Mouse (Mus musculus): ENCODE data around the gene Adamtsl1. TPM values are rescaled to one million over a fixed set of nuclear protein-coding genes. Genes with fewer than 3 reads are reported as not detected.

The Adamtsl1 gene
- polyA plus RNA-seq (2015; fragmentation: Nextera tagmentation; extraction: Ambion mirVana) = 7.7 and 8.5 TPM in 2 replicates

- peak within 1 kb of the TSS; percentile 45 for H3K4me3 ChIP-seq (replicated peaks)
- no peaks in the 10 kb centered on the region for H3K9me3 ChIP-seq
- H3K4me1 ChIP-seq (replicated peaks) = peaks cover 13% of the 10 kb centered on the region
- peak; percentile 39 for ATAC-seq
- H3K4me2 ChIP-seq (replicated peaks) = peak within 1 kb of the TSS; percentile 96
- peak within 1 kb of the TSS; percentile 15; the same call in 1 of the 2 replicates for H3K9ac ChIP-seq
- no peak within 1 kb of the TSS for H3K27ac ChIP-seq
- WGBS = 3% methylated on average over 9 of the region's 9 CpGs
- H3K36me3 ChIP-seq = no peaks in the 10 kb centered on the region
- H3K27me3 ChIP-seq (replicated peaks) = no peaks in the 10 kb centered on the region
Observed at GRCm38 (mm10) chr4:85513792-85514191, at the start of gene Adamtsl1. TSS of gene Adamtsl1 (plus strand) at chr4:85514172.

DNA sequence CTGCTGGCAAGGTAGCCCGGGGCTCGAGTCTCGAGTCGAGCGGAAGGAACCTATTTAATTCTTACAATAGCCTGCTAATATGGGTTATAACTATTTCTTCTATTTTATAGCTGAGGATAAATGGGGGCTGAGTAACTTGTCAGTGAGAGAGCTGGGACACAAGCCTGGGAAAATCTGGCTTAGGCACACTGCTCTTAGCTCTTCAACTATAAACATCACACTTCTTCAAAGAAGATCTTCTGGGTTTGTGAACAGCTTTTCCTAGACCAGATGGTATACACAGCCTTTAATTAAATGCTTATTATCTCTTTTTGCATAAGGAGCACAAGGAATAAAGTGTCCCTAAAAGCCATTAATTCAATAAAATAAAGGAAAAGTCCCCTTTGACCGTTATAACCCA, 30.4 kb upstream of the Adamtsl1 start:
- Histone ChIP-seq H3K4me1 (replicated peaks) (no peaks in the 10 kb centered on the region), H3K27ac (no peak overlapping the region), H3K4me2 (replicated peaks) (no peak overlapping the region), H3K27me3 (replicated peaks) (no peaks in the 10 kb centered on the region), H3K4me3 (replicated peaks) (no peak overlapping the region), H3K9me3 (no peaks in the 10 kb centered on the region), H3K9ac (no peak overlapping the region), H3K36me3 (no peaks in the 10 kb centered on the region)
- ATAC-seq = no peak
- 91% methylated on average over 6 of the region's 6 CpGs for WGBS

DNA sequence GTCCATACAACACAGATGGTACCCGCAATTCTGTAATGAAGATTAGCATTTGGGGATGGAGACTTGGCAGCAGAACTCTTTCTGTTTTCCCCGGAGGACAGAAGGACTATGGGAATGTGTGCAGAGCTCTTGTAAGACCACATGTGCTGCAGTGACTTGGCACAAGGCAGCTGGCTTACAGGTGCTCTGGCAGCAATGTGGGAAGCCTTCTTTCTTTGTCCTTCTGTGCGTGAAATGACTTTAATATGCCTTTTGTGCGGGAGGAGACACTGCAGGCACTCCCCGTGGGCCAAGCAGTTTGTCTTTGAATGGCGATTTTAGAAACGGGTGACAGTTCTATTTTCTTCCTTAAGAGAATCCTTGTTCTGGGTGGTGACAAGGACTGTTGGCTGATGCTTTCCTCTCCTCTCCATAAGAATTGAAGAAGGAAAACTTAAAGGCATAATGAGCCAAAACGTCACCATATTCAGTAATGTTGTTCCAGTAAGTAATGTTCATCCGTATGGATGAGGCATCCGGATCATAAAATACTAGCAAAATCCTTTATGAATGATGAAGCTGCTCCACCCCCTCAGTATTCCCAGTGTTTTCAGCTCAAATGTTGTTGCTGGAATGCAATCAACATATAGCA, 27.5 kb upstream of the Adamtsl1 start:
- no peaks in the 10 kb centered on the region for H3K36me3 ChIP-seq
- H3K9me3 ChIP-seq = no peaks in the 10 kb centered on the region
- no peaks in the 10 kb centered on the region for H3K27me3 ChIP-seq (replicated peaks)
- ATAC-seq = no peak
- 87% methylated on average over 10 of the region's 10 CpGs for WGBS
- no peaks in the 10 kb centered on the region for H3K4me1 ChIP-seq (replicated peaks)
- no peak overlapping the region for H3K9ac ChIP-seq
- H3K4me2 ChIP-seq (replicated peaks) = no peak overlapping the region
- H3K4me3 ChIP-seq (replicated peaks) = no peak overlapping the region
- no peak overlapping the region for H3K27ac ChIP-seq

GRCm38 (mm10) chr4:85505718-85506117, 8.3 kb upstream of the Adamtsl1 start:
- no peaks in the 10 kb centered on the region for H3K27me3 ChIP-seq (replicated peaks)
- no peak overlapping the region for H3K4me3 ChIP-seq (replicated peaks)
- H3K4me2 ChIP-seq (replicated peaks) = no peak overlapping the region
- no peaks in the 10 kb centered on the region for H3K4me1 ChIP-seq (replicated peaks)
- WGBS = 62% methylated on average over 3 of the region's 3 CpGs
- no peak overlapping the region for H3K27ac ChIP-seq
- H3K9me3 ChIP-seq = no peaks in the 10 kb centered on the region
- no peaks in the 10 kb centered on the region for H3K36me3 ChIP-seq
- ATAC-seq = no peak
- no peak overlapping the region for H3K9ac ChIP-seq

GRCm38 (mm10) chr4:85506976-85507375, 7.0 kb upstream of the Adamtsl1 start:
- Histone ChIP-seq H3K36me3 (no peaks in the 10 kb centered on the region), H3K4me2 (replicated peaks) (no peak overlapping the region), H3K4me1 (replicated peaks) (no peaks in the 10 kb centered on the region), H3K27me3 (replicated peaks) (no peaks in the 10 kb centered on the region), H3K27ac (no peak overlapping the region), H3K9me3 (no peaks in the 10 kb centered on the region), H3K9ac (no peak overlapping the region), H3K4me3 (replicated peaks) (no peak overlapping the region)
- no peak for ATAC-seq
- 55% methylated on average over 2 of the region's 2 CpGs for WGBS

GRCm38 (mm10) chr4:85507491-85507890, 6.5 kb upstream of the Adamtsl1 start:
- Histone ChIP-seq H3K36me3 (no peaks in the 10 kb centered on the region), H3K27ac (no peak overlapping the region), H3K4me1 (replicated peaks) (no peaks in the 10 kb centered on the region), H3K9ac (no peak overlapping the region), H3K4me2 (replicated peaks) (no peak overlapping the region), H3K9me3 (no peaks in the 10 kb centered on the region), H3K4me3 (replicated peaks) (no peak overlapping the region), H3K27me3 (replicated peaks) (no peaks in the 10 kb centered on the region)
- no peak for ATAC-seq
- 41% methylated on average over 5 of the region's 5 CpGs for WGBS

DNA sequence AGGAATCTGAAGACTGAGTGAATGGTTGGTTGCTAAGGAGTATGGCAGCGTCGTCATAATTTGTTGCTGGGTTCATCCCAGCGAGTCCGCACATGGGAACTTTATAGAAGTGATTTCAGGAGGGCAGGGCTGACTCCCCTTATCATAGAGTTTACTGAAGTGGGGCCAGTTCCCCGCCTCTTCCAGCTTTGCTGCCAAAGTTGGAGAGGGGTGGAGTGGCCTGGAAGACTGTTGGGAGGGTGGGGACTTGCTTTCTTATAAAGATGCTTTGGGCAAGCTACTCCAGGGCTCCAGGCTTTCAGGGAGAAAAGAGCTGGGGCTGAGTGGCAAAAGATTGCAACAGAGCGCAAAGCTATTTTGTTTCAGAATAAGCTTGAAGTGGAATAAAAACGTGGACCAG, 684 bp upstream of the Adamtsl1 start:
- ATAC-seq = no peak
- H3K9ac ChIP-seq = no peak overlapping the region
- peaks cover 13% of the 10 kb centered on the region for H3K4me1 ChIP-seq (replicated peaks)
- 29% methylated on average over 7 of the region's 7 CpGs for WGBS
- no peaks in the 10 kb centered on the region for H3K9me3 ChIP-seq
- H3K4me2 ChIP-seq (replicated peaks) = peak overlapping the region; percentile 96
- H3K27ac ChIP-seq = no peak overlapping the region
- H3K36me3 ChIP-seq = no peaks in the 10 kb centered on the region
- no peak overlapping the region for H3K4me3 ChIP-seq (replicated peaks)
- no peaks in the 10 kb centered on the region for H3K27me3 ChIP-seq (replicated peaks)

GRCm38 (mm10) chr4:85514205-85514681, 271 bp downstream of the Adamtsl1 start:
- H3K4me1 ChIP-seq (replicated peaks) = peaks cover 13% of the 10 kb centered on the region
- peak overlapping the region; percentile 15; the same call in 1 of the 2 replicates for H3K9ac ChIP-seq
- no peak overlapping the region for H3K27ac ChIP-seq
- peak overlapping the region; percentile 45 for H3K4me3 ChIP-seq (replicated peaks)
- under 1% methylated on average over 33 of the region's 33 CpGs for WGBS
- H3K36me3 ChIP-seq = no peaks in the 10 kb centered on the region
- H3K4me2 ChIP-seq (replicated peaks) = peak overlapping the region; percentile 96
- H3K27me3 ChIP-seq (replicated peaks) = no peaks in the 10 kb centered on the region
- peak; percentile 90 for ATAC-seq
- H3K9me3 ChIP-seq = no peaks in the 10 kb centered on the region

- no peaks in the 10 kb centered on the region for H3K9me3 ChIP-seq
- no peak for ATAC-seq
- 84% methylated on average over 7 of the region's 7 CpGs for WGBS
- H3K4me3 ChIP-seq (replicated peaks) = no peak overlapping the region
- H3K36me3 ChIP-seq = no peaks in the 10 kb centered on the region
- H3K9ac ChIP-seq = no peak overlapping the region
- H3K27ac ChIP-seq = no peak overlapping the region
- H3K27me3 ChIP-seq (replicated peaks) = no peaks in the 10 kb centered on the region
- H3K4me2 ChIP-seq (replicated peaks) = no peak overlapping the region
- no peaks in the 10 kb centered on the region for H3K4me1 ChIP-seq (replicated peaks)
Observed at GRCm38 (mm10) chr4:85526966-85527566, 13.1 kb downstream of the Adamtsl1 start.

DNA sequence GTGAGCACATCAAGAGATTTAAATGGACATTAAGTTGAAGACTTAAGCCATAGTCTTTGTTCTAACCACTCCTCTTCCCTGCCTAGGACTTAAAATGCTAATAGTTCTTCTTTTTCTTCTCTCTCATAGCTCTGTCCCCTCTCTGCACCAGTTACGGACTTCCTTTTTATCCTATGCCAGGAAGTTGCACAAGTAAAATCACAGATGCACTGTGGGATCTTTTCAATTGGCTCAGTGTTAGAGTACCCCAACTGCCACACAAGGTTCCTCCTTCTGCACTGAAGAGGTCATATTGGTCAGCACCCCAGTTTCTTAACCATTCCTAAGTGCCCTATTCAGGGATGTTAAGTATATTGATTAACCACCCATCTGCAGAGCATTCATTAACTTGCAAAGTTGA, 15.9 kb downstream of the Adamtsl1 start:
- 81% methylated on average over 1 of the region's 1 CpGs for WGBS
- ATAC-seq = no peak
- Histone ChIP-seq H3K9ac (no peak overlapping the region), H3K4me1 (replicated peaks) (no peaks in the 10 kb centered on the region), H3K27ac (no peak overlapping the region), H3K9me3 (no peaks in the 10 kb centered on the region), H3K36me3 (no peaks in the 10 kb centered on the region), H3K27me3 (replicated peaks) (no peaks in the 10 kb centered on the region), H3K4me2 (replicated peaks) (no peak overlapping the region), H3K4me3 (replicated peaks) (no peak overlapping the region)

DNA sequence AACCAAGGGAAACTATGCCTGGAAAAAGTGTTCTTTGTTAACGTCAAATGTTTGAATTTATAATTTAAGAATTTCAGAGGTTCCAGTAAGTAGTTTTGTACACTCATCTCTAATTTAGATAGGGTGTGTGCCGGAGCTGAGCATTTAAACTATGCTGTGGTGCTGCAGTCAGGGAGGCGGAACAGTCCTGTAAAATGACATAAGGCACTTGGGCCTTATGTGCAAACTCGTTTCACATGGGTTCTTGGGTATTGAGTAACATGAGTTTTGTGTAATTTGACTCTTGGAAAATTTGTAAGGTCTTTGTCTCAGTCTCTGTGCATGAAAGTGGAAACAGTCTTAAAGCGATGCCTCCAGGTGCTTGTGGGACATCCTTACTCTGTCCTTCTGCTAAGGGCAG, 25.7 kb downstream of the Adamtsl1 start:
- no peak overlapping the region for H3K9ac ChIP-seq
- H3K9me3 ChIP-seq = no peaks in the 10 kb centered on the region
- no peak overlapping the region for H3K27ac ChIP-seq
- WGBS = 76% methylated on average over 5 of the region's 5 CpGs
- H3K4me3 ChIP-seq (replicated peaks) = no peak overlapping the region
- H3K36me3 ChIP-seq = no peaks in the 10 kb centered on the region
- H3K4me2 ChIP-seq (replicated peaks) = no peak overlapping the region
- no peaks in the 10 kb centered on the region for H3K27me3 ChIP-seq (replicated peaks)
- no peaks in the 10 kb centered on the region for H3K4me1 ChIP-seq (replicated peaks)
- ATAC-seq = no peak

DNA sequence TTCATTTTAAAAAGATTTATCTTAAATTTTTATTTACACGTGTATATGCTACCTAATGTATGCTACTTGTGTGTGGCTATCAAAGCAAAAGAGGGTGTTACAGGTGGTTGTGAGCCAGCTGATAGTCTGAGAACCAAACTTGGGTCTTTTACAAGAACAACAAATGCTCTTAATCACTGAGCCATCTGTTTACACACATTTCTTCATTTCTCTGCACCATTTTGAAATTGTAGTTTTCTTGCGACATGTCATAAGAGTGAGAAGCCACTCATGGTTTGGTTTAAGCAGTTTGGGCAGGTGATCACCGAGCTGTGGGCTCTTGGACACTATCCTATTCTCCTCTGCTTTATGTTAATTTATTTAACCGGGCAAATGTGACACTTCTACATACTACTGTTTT, 29.2 kb downstream of the Adamtsl1 start:
- Histone ChIP-seq H3K4me1 (replicated peaks) (no peaks in the 10 kb centered on the region), H3K9ac (no peak overlapping the region), H3K4me2 (replicated peaks) (no peak overlapping the region), H3K27ac (no peak overlapping the region), H3K27me3 (replicated peaks) (no peaks in the 10 kb centered on the region), H3K9me3 (no peaks in the 10 kb centered on the region), H3K36me3 (no peaks in the 10 kb centered on the region), H3K4me3 (replicated peaks) (no peak overlapping the region)
- WGBS = 75% methylated on average over 4 of the region's 4 CpGs
- no peak for ATAC-seq

DNA sequence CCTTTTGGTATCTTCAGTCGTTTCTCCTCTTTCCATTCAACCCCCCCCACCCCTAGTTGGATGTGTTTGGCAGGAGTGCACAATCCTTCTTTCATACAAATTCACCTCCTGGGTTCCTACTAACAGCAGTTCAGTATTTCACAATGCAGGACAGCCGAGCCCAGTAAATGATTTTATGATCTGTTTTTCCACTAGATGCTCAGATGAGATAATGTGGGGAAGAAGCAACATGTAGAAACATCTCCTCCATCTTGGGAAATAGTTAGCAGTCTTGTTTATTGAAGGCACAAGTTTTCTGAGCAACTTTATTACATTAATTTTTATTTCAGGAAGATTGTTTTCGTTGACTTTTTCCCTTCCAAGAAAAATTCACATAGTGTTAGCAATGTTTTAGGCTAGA, 40.7 kb downstream of the Adamtsl1 start:
- Histone ChIP-seq H3K4me2 (replicated peaks) (no peak overlapping the region), H3K27me3 (replicated peaks) (no peaks in the 10 kb centered on the region), H3K4me3 (replicated peaks) (no peak overlapping the region), H3K4me1 (replicated peaks) (no peaks in the 10 kb centered on the region), H3K27ac (no peak overlapping the region), H3K9me3 (no peaks in the 10 kb centered on the region), H3K36me3 (no peaks in the 10 kb centered on the region), H3K9ac (no peak overlapping the region)
- ATAC-seq = no peak
- 65% methylated on average over 3 of the region's 3 CpGs for WGBS

Measured in intestine, embryonic 15.5 days (tissue).